Mouse (Mus musculus): ENCODE data around the gene Arxes1. TPM values are rescaled to one million over a fixed set of nuclear protein-coding genes. Genes with fewer than 3 reads are reported as not detected.

The Arxes1 gene
- polyA plus RNA-seq, 1 experiment from 2014 or later: 8.2 TPM

DNA sequence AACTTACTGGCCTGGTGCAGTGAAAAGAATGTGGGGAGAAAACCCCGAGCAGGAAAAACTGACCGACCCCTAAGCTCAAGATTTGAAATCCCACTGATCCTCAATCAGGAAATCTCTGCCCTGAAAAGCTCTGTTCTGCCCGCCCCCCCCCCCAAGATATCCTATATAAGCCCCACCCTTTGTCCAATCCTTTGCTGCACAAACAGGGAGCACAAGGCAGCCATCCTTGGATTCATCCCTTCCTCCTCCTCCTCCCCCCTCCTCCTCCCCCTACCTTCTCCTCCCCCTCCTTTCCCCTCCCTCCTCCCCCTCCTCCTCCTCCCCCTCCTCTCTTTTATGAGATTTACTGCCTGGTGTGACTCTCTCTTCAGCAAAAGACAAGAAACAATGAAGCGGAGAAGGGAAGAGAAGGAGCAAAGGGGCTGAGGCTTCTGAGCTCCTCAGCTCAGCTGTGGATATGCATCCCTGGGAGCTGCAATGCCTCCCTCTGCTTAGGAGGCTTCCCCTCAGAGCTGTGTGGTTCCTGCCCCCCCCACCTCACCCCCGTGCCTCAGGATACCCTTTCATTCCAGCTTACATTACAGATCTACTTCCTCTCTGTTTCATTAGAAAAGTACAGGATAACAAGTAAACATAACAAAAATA, 25.8 kb upstream of the Arxes1 start:
- no peaks in the 10 kb centered on the region for H3K36me3 ChIP-seq (ENCODE audit: control insufficient read depth, insufficient read depth)
- H3K4me1 ChIP-seq (replicated peaks; ENCODE audit: control insufficient read depth, insufficient read depth, low read length): no peaks in the 10 kb centered on the region
- no peak overlapping the region for H3K27ac ChIP-seq (ENCODE audit: low read depth, low read length)
- H3K9me3 ChIP-seq (ENCODE audit: control insufficient read depth): no peaks in the 10 kb centered on the region
- no peak overlapping the region for H3K9ac ChIP-seq (ENCODE audit: low read depth, low read length)
- H3K4me2 ChIP-seq (replicated peaks; ENCODE audit: low read depth): no peak overlapping the region
- no peak overlapping the region for H3K4me3 ChIP-seq (ENCODE audit: low read depth, low read length)
- no peaks in the 10 kb centered on the region for H3K27me3 ChIP-seq (replicated peaks; ENCODE audit: control insufficient read depth, insufficient read depth, low read length)
- ATAC-seq: no peak
- TF ChIP-seq CTCF (IDR thresholded peaks at IDR 0.05; ENCODE audit: low read depth): no peak
- WGBS: 52% methylated on average over 5 of the region's 5 CpGs

DNA sequence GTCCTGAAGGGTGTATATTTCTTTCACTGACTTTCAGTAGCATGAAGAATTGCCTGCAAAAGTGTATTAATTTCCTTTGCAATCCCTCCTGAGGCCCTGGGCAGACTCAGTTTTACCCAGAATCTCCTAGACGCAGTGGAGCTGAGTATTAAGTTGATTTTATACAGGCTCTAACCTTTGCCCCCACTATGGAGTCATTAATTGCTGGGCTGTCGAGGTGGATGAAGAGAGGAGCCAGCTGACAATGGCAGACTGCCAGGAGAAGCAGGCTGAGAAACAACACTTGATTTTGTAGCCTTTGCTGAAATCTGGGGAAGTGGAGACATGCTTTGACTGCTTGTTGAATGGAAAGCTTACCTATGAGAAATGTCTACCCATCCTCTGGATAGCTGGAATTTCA, 18.8 kb upstream of the Arxes1 start:
- Histone ChIP-seq H3K9ac (ENCODE audit: low read depth, low read length) (no peak overlapping the region), H3K27me3 (replicated peaks; ENCODE audit: control insufficient read depth, insufficient read depth, low read length) (no peaks in the 10 kb centered on the region), H3K4me1 (replicated peaks; ENCODE audit: control insufficient read depth, insufficient read depth, low read length) (no peaks in the 10 kb centered on the region), H3K36me3 (ENCODE audit: control insufficient read depth, insufficient read depth) (no peaks in the 10 kb centered on the region), H3K4me2 (replicated peaks; ENCODE audit: low read depth) (no peak overlapping the region), H3K27ac (ENCODE audit: low read depth, low read length) (no peak overlapping the region), H3K4me3 (ENCODE audit: low read depth, low read length) (no peak overlapping the region), H3K9me3 (ENCODE audit: control insufficient read depth) (0 out of 2 replicates have a peak, but pooled peaks cover 2% of the 10 kb centered on the region)
- no peak for ATAC-seq
- TF ChIP-seq CTCF (IDR thresholded peaks at IDR 0.05; ENCODE audit: low read depth): no peak
- WGBS: 8% methylated on average over 2 of the region's 2 CpGs

DNA sequence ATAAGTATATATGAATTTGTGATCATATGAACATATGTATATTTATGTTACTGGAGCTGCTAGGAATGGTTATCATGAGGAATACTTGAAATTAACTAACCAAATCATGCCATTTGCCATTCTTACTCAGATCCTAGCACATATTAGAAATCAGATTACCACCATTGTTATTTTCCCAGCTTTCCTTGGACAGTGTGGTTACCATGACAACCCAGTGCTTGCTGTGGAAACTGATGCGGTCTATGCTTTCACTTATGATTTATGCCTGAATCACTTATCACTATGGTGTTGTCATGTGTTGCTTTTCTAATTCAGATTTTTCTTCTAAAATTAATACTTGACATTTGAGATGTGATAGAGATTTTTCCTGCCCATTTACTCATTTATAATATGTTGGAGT, 2.8 kb upstream of the Arxes1 start:
- TF ChIP-seq CTCF (IDR thresholded peaks at IDR 0.05; ENCODE audit: low read depth): no peak
- Histone ChIP-seq H3K27ac (ENCODE audit: low read depth, low read length) (no peak overlapping the region), H3K36me3 (ENCODE audit: control insufficient read depth, insufficient read depth) (no peaks in the 10 kb centered on the region), H3K4me2 (replicated peaks; ENCODE audit: low read depth) (no peak overlapping the region), H3K9ac (ENCODE audit: low read depth, low read length) (no peak overlapping the region), H3K4me3 (ENCODE audit: low read depth, low read length) (no peak overlapping the region), H3K4me1 (replicated peaks; ENCODE audit: control insufficient read depth, insufficient read depth, low read length) (no peaks in the 10 kb centered on the region), H3K9me3 (ENCODE audit: control insufficient read depth) (no peaks in the 10 kb centered on the region), H3K27me3 (replicated peaks; ENCODE audit: control insufficient read depth, insufficient read depth, low read length) (no peaks in the 10 kb centered on the region)
- 62% methylated on average over 1 of the region's 1 CpGs for WGBS
- no peak for ATAC-seq

DNA sequence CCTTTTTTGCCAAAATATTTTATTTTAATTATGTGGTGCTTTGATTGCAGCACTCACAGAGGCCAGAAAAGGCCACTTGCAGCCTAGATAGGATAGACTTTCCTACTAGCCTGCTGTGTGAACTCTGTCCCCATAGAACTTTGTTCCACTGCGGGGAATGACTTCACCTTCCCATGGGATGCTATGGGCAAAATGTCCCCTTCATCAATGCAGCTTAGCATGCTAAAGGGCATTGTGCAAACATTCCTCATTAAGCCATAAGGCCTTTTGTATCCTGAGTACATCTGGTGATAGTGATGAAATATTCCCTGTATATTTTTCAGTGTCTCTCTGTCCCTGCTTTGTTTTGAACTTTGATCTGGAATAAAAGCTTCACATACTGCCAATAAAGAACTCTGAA, 10.6 kb downstream of the Arxes1 start:
- no peak overlapping the region for H3K9ac ChIP-seq (ENCODE audit: low read depth, low read length)
- TF ChIP-seq CTCF (IDR thresholded peaks at IDR 0.05; ENCODE audit: low read depth): no peak
- no peak overlapping the region for H3K4me3 ChIP-seq (ENCODE audit: low read depth, low read length)
- H3K27me3 ChIP-seq (replicated peaks; ENCODE audit: control insufficient read depth, insufficient read depth, low read length): no peaks in the 10 kb centered on the region
- no peak overlapping the region for H3K27ac ChIP-seq (ENCODE audit: low read depth, low read length)
- no peaks in the 10 kb centered on the region for H3K4me1 ChIP-seq (replicated peaks; ENCODE audit: control insufficient read depth, insufficient read depth, low read length)
- 91% methylated on average over 1 of the region's 1 CpGs for WGBS
- no peak overlapping the region for H3K4me2 ChIP-seq (replicated peaks; ENCODE audit: low read depth)
- no peak for ATAC-seq
- H3K36me3 ChIP-seq (ENCODE audit: control insufficient read depth, insufficient read depth): no peaks in the 10 kb centered on the region
- H3K9me3 ChIP-seq (ENCODE audit: control insufficient read depth): no peaks in the 10 kb centered on the region

DNA sequence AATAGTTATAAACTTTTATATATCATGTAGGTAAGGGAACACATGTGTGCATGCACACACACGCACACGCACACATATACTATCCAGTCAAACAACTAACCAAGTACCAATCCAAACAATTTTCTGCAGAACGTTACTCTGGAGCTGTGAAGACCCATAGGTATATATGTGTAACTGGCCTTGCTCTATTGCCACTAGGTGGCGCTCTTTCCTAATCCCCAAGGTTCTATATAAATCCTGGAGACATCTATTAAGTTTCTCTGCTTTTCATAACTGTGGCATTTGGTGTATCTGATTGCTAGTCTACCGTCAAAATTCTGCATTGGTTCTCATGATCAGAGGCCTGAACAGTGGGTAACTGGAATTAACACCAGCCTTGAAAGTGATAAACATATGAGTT, 14.4 kb downstream of the Arxes1 start:
- no peaks in the 10 kb centered on the region for H3K4me1 ChIP-seq (replicated peaks; ENCODE audit: control insufficient read depth, insufficient read depth, low read length)
- ATAC-seq: no peak

DNA sequence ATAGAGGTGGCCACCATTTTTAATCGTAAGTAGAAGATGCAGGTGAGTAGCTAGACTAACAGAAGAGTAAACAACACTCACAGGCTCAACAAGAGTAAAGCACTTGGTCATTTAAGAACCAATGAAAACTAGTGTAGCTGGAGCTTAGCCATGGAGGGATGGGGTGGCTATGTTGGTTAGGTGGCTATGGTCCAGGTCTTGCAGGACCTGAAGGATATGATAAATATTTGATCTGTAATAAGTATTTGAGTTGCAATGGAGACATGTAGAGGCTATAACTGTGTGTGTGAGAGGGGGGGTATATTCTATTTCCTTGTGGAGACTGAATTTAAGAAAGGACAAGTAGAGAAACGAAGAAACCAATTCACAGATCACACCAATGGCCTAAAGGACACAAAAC, 18.1 kb downstream of the Arxes1 start:
- ATAC-seq: no peak
- H3K36me3 ChIP-seq (ENCODE audit: control insufficient read depth, insufficient read depth): no peaks in the 10 kb centered on the region

More for the DNA sequence above, 14.4 kb downstream of the Arxes1 start:
- Histone ChIP-seq H3K9me3 (ENCODE audit: control insufficient read depth) (no peaks in the 10 kb centered on the region), H3K4me2 (replicated peaks; ENCODE audit: low read depth) (no peak overlapping the region), H3K27ac (ENCODE audit: low read depth, low read length) (no peak overlapping the region), H3K4me3 (ENCODE audit: low read depth, low read length) (no peak overlapping the region), H3K27me3 (replicated peaks; ENCODE audit: control insufficient read depth, insufficient read depth, low read length) (no peaks in the 10 kb centered on the region), H3K36me3 (ENCODE audit: control insufficient read depth, insufficient read depth) (no peaks in the 10 kb centered on the region), H3K9ac (ENCODE audit: low read depth, low read length) (no peak overlapping the region)
- peak; percentile 79 for TF ChIP-seq CTCF (IDR thresholded peaks at IDR 0.05; ENCODE audit: low read depth)
- WGBS: 23% methylated on average over 5 of the region's 5 CpGs

DNA sequence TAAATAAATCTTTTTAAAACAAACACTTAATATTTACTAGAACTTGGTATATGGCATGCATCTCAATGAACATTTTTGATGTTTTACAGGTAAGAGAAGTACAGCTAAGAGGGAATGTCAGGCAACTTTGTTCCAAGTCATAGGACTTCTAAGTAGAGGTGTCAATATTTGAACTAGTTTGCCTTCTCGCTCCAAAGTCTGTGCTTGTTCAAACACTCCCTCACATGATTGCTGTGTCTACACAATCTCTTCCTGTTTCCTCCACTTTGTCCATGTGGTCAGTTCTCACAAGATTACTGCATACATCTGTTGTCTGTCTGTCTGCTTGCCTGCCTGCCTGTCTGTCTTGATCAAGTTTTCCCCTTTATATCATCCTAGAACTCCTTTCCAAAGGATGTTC, 27.5 kb downstream of the Arxes1 start:
- Histone ChIP-seq H3K9ac (ENCODE audit: low read depth, low read length) (no peak overlapping the region), H3K27me3 (replicated peaks; ENCODE audit: control insufficient read depth, insufficient read depth, low read length) (no peaks in the 10 kb centered on the region), H3K4me1 (replicated peaks; ENCODE audit: control insufficient read depth, insufficient read depth, low read length) (no peaks in the 10 kb centered on the region), H3K4me2 (replicated peaks; ENCODE audit: low read depth) (no peak overlapping the region), H3K36me3 (ENCODE audit: control insufficient read depth, insufficient read depth) (no peaks in the 10 kb centered on the region), H3K9me3 (ENCODE audit: control insufficient read depth) (no peaks in the 10 kb centered on the region), H3K27ac (ENCODE audit: low read depth, low read length) (no peak overlapping the region), H3K4me3 (ENCODE audit: low read depth, low read length) (no peak overlapping the region)
- WGBS: 37% methylated on average over 1 of the region's 1 CpGs
- ATAC-seq: no peak
- TF ChIP-seq CTCF (IDR thresholded peaks at IDR 0.05; ENCODE audit: low read depth): no peak

More for the DNA sequence above, 18.1 kb downstream of the Arxes1 start:
- no peak overlapping the region for H3K4me2 ChIP-seq (replicated peaks; ENCODE audit: low read depth)
- no peaks in the 10 kb centered on the region for H3K4me1 ChIP-seq (replicated peaks; ENCODE audit: control insufficient read depth, insufficient read depth, low read length)
- H3K27me3 ChIP-seq (replicated peaks; ENCODE audit: control insufficient read depth, insufficient read depth, low read length): no peaks in the 10 kb centered on the region
- no peak overlapping the region for H3K4me3 ChIP-seq (ENCODE audit: low read depth, low read length)
- no peaks in the 10 kb centered on the region for H3K9me3 ChIP-seq (ENCODE audit: control insufficient read depth)
- WGBS: 74% methylated on average over 2 of the region's 2 CpGs
- TF ChIP-seq CTCF (IDR thresholded peaks at IDR 0.05; ENCODE audit: low read depth): no peak
- H3K9ac ChIP-seq (ENCODE audit: low read depth, low read length): no peak overlapping the region
- no peak overlapping the region for H3K27ac ChIP-seq (ENCODE audit: low read depth, low read length)

Measured in intestine, postnatal 0 days (tissue).